8 mouse cellular contexts compared by ENCODE assay signal in genomic region chr3:89647268-89647874, GRCm38 (mm10).
A peak's percentile ranks its signal among the peaks of the same experiment; 100 is the strongest.
DNase-seq lines count a peak whose midpoint lies in the region; ATAC-seq and TF ChIP-seq lines count a peak whose summit lies in the region.

No protein-coding gene starts in this region.

- H3K4me3 ChIP-seq in E14TG2a.4 (replicated peaks; ENCODE audit: low read length): peak overlapping the region; percentile 49
- no peak overlapping the region for H3K4me3 ChIP-seq in forebrain, embryonic 11.5 days (ENCODE audit: low read depth, low read length)
- H3K4me3 ChIP-seq in limb, embryonic 15.5 days: no peak overlapping the region

- WGBS in forebrain, embryonic 11.5 days: 23% methylated on average over 6 of the region's 6 CpGs
- 54% methylated on average over 6 of the region's 6 CpGs for WGBS in limb, embryonic 15.5 days

- TF ChIP-seq CTCF in E14TG2a.4 (conservative IDR thresholded peaks at IDR 0.05; ENCODE audit: low read length): no peak

- no peaks in the 10 kb centered on the region for H3K36me3 ChIP-seq in E14TG2a.4 (ENCODE audit: insufficient read depth, low read length)
- H3K36me3 ChIP-seq in forebrain, embryonic 11.5 days (ENCODE audit: control insufficient read depth, insufficient read depth, low read length): no peaks in the 10 kb centered on the region
- no peaks in the 10 kb centered on the region for H3K36me3 ChIP-seq in limb, embryonic 15.5 days

- H3K4me2 ChIP-seq in forebrain, embryonic 11.5 days (ENCODE audit: low read depth, low read length, severe bottlenecking): no peak overlapping the region
- H3K4me2 ChIP-seq in limb, embryonic 15.5 days: no peak overlapping the region

- peaks cover 14% of the 10 kb centered on the region for H3K27me3 ChIP-seq in E14TG2a.4 (ENCODE audit: insufficient read depth, low read length)
- no peaks in the 10 kb centered on the region for H3K27me3 ChIP-seq in forebrain, embryonic 11.5 days (ENCODE audit: control insufficient read depth, insufficient read depth, low read length)
- H3K27me3 ChIP-seq in limb, embryonic 15.5 days: no peaks in the 10 kb centered on the region

- peak overlapping the region; percentile 92 for H3K27ac ChIP-seq in forebrain, embryonic 11.5 days (ENCODE audit: low read depth, low read length)
- H3K27ac ChIP-seq in limb, embryonic 15.5 days: peak overlapping the region; percentile 72

- H3K9me3 ChIP-seq in E14TG2a.4 (ENCODE audit: low read length): no peaks in the 10 kb centered on the region
- no peaks in the 10 kb centered on the region for H3K9me3 ChIP-seq in forebrain, embryonic 11.5 days (ENCODE audit: control insufficient read depth, low read length)
- no peaks in the 10 kb centered on the region for H3K9me3 ChIP-seq in limb, embryonic 15.5 days

- DNase-seq in adrenal gland, adult 2 months: peak; percentile 18
- no peak for DNase-seq in adrenal gland, postnatal 10 days
- peak; percentile 71 for DNase-seq in forebrain, embryonic 11.5 days (ENCODE audit: low spot score)
- no peak for DNase-seq in cerebellum, postnatal 10 days
- no peak for DNase-seq in urinary bladder, adult 18-20 months (ENCODE audit: low spot score in 2 of 2)
- DNase-seq in urinary bladder, postnatal 4 days (ENCODE audit: low spot score in 2 of 2): no peak

- H3K4me1 ChIP-seq in E14TG2a.4 (replicated peaks; ENCODE audit: low read depth, low read length): peaks cover 63% of the 10 kb centered on the region
- peaks cover 17% of the 10 kb centered on the region for H3K4me1 ChIP-seq in forebrain, embryonic 11.5 days (replicated peaks; ENCODE audit: control insufficient read depth, insufficient read depth, low read length)
- H3K4me1 ChIP-seq in limb, embryonic 15.5 days: peaks cover 23% of the 10 kb centered on the region

- H3K9ac ChIP-seq in forebrain, embryonic 11.5 days (ENCODE audit: low read length): 0 out of 2 replicates have a peak overlapping the region, but pooled peaks have one; percentile 28
- H3K9ac ChIP-seq in limb, embryonic 15.5 days: no peak overlapping the region

- peak; percentile 91 for ATAC-seq in forebrain, embryonic 11.5 days (replicated peaks; ENCODE audit: low FRiP score)
- peak; percentile 22; the same call in 1 of the 2 replicates for ATAC-seq in limb, embryonic 15.5 days (ENCODE audit: insufficient number of reproducible peaks, low FRiP score, low TSS enrichment, low read depth)

Comparison
In these comparisons a context has a peak if more than half of its experiments do, and no peak if none do; other contexts are left out.
1. DNase-seq: peak in adrenal gland, adult 2 months (single experiment) and forebrain, embryonic 11.5 days (single experiment); none in adrenal gland, postnatal 10 days (single experiment), cerebellum, postnatal 10 days (0 of 2), urinary bladder, adult 18-20 months (0 of 2) and urinary bladder, postnatal 4 days (0 of 2).